Mouse (Mus musculus): ENCODE measurements around the gene Trim8. TPM values are rescaled to one million over a fixed set of nuclear protein-coding genes. Genes with fewer than 3 reads are reported as not detected.

Trim8 gene
- polyA plus RNA-seq, 1 experiment from 2014 or later, result 28.7 TPM

DNA sequence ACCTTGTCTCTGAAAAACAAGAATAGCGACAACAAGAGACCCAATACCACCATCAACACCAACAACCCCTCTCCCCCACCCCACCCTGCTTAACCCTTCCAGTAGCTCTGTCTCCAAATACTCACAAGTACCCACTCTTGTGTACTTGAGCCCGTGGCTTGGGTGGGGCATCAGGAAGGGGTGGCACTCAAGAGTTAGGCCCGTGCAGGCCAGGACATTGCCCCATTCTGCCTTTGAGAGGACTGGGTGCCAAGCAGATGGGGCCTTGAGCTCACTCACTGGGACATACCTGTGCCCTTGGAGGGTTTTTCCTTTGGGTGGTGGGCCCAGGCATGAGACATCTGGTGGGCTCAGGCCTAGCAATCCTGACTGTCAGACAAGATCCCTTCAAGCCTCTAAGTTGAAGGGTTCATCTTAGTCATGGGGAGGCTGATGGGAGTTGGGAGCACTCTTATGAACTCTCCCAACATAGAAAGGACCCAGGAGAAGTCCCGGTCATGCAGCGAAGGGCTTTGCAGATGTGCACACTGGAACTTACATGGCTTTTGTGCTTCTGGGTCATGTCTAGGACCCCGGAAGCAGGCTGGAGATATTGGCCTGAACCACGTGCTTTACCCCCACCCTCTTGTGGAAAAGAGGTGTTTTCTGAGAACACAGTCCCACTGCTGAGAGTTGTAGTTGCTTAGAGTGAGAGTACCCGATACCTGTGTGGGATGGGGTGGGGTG is 4.3 kb downstream of the Trim8 start:
- Histone ChIP-seq H3K4me2 (ENCODE audit: low read depth) (peak overlapping the region; percentile 99), H3K9me3 (ENCODE audit: control insufficient read depth, low read length) (no peaks in the 10 kb centered on the region), H3K4me3 (ENCODE audit: low read depth, low read length) (peak overlapping the region; percentile 99), H3K36me3 (ENCODE audit: control insufficient read depth, insufficient read depth, low read length) (peaks cover 5% of the 10 kb centered on the region; the same call in 1 of the 2 replicates), H3K27ac (ENCODE audit: low read depth, low read length) (no peak overlapping the region), H3K27me3 (ENCODE audit: control insufficient read depth, insufficient read depth, low read length) (no peaks in the 10 kb centered on the region), H3K9ac (ENCODE audit: low read length) (no peak overlapping the region), H3K4me1 (ENCODE audit: control insufficient read depth, insufficient read depth, low read length) (peaks cover 50% of the 10 kb centered on the region)
- no peak for ATAC-seq (ENCODE audit: insufficient read depth, low FRiP score, low TSS enrichment)
- 79% methylated on average over 8 of the region's 8 CpGs for WGBS
- DNase-seq (ENCODE audit: low spot score), result no peak

DNA sequence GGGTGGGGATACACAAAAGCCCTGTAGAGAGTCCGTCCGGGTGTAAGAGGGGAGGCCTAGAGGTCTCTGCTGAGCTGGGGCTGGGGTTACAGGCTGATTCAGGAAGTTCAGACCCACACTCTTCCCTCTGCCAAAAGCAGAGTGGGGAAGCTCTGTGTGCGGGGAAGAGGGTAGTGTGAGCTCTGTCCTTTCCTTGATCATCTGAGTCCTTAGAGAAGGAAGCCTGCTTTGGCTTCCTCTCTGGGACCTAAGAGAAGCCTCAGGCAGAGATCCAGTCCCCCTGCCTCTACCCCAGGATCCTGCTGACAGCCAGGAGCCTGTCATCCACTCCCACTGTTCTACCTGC is 4.8 kb downstream of the Trim8 start:
- H3K4me2 ChIP-seq (ENCODE audit: low read depth), result peak overlapping the region; percentile 99
- 63% methylated on average over 3 of the region's 3 CpGs for WGBS
- H3K4me3 ChIP-seq (ENCODE audit: low read depth, low read length), result peak overlapping the region; percentile 1; the same call in 1 of the 2 replicates
- peaks cover 5% of the 10 kb centered on the region; the same call in 1 of the 2 replicates for H3K36me3 ChIP-seq (ENCODE audit: control insufficient read depth, insufficient read depth, low read length)
- H3K9ac ChIP-seq (ENCODE audit: low read length), result peak overlapping the region; percentile 55; the same call in 1 of the 2 replicates
- no peak for ATAC-seq (ENCODE audit: insufficient read depth, low FRiP score, low TSS enrichment)
- H3K4me1 ChIP-seq (ENCODE audit: control insufficient read depth, insufficient read depth, low read length), result peaks cover 50% of the 10 kb centered on the region
- H3K27ac ChIP-seq (ENCODE audit: low read depth, low read length), result peak overlapping the region; percentile 85; the same call in 1 of the 2 replicates
- DNase-seq (ENCODE audit: low spot score), result no peak
- H3K9me3 ChIP-seq (ENCODE audit: control insufficient read depth, low read length), result no peaks in the 10 kb centered on the region
- H3K27me3 ChIP-seq (ENCODE audit: control insufficient read depth, insufficient read depth, low read length), result no peaks in the 10 kb centered on the region

DNA sequence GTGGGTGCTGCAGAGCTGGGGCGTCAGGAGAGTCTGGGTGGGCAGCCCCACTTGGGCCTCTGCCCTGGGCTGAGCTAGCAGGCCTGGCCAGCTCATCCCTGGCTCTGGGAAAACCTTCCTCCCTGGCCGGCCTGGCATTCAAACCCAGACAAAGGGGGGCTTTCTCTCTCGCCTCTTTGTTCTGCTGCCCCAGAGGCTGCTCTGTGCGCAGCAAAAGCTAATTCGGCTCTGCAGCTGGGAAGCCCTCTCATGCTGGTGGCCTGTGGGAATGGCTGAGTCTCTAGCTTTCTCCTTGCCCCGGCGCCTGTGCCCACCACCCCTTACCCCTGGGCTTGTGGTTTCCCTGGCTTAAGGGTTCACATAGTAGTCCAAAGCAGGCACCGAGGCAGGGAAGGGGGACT is 5.7 kb downstream of the Trim8 start:
- Histone ChIP-seq H3K27me3 (ENCODE audit: control insufficient read depth, insufficient read depth, low read length) (no peaks in the 10 kb centered on the region), H3K4me1 (ENCODE audit: control insufficient read depth, insufficient read depth, low read length) (peaks cover 50% of the 10 kb centered on the region), H3K27ac (ENCODE audit: low read depth, low read length) (peak overlapping the region; percentile 85), H3K36me3 (ENCODE audit: control insufficient read depth, insufficient read depth, low read length) (peaks cover 7% of the 10 kb centered on the region; the same call in 1 of the 2 replicates), H3K9me3 (ENCODE audit: control insufficient read depth, low read length) (no peaks in the 10 kb centered on the region), H3K9ac (ENCODE audit: low read length) (peak overlapping the region; percentile 55), H3K4me3 (ENCODE audit: low read depth, low read length) (peak overlapping the region; percentile 16; the same call in 1 of the 2 replicates), H3K4me2 (ENCODE audit: low read depth) (peak overlapping the region; percentile 99)
- DNase-seq (ENCODE audit: low spot score) (peak; percentile 69), ATAC-seq (ENCODE audit: insufficient read depth, low FRiP score, low TSS enrichment) (0 out of 2 replicates have a peak, but pooled peaks have one; percentile 32)
- 37% methylated on average over 8 of the region's 8 CpGs for WGBS

DNA sequence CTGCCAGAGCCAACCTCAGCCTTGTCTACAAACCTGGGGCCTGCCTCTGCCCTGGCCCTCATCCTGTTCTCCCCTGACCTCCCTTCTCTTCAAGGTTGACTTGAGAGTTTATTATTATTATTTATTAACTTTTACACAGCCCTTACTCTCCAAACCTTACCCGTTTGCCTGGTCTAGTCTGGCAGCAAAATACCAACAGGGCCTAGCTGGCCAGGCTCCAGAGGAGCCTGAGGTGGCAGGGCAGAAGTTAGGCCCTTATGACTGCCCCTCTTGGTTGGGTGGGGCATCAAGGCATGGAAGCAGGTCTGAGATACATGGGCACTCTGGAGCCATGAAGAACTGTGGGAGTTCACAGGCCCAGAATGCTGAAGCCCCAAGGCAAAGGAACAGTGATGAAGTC is 6.3 kb downstream of the Trim8 start:
- 72% methylated on average over 1 of the region's 1 CpGs for WGBS
- Histone ChIP-seq H3K36me3 (ENCODE audit: control insufficient read depth, insufficient read depth, low read length) (peaks cover 10% of the 10 kb centered on the region; the same call in 1 of the 2 replicates), H3K9me3 (ENCODE audit: control insufficient read depth, low read length) (no peaks in the 10 kb centered on the region), H3K4me2 (ENCODE audit: low read depth) (no peak overlapping the region; the same call in 1 of the 2 replicates), H3K27me3 (ENCODE audit: control insufficient read depth, insufficient read depth, low read length) (no peaks in the 10 kb centered on the region), H3K4me3 (ENCODE audit: low read depth, low read length) (no peak overlapping the region), H3K9ac (ENCODE audit: low read length) (peak overlapping the region; percentile 55; the same call in 1 of the 2 replicates), H3K27ac (ENCODE audit: low read depth, low read length) (no peak overlapping the region), H3K4me1 (ENCODE audit: control insufficient read depth, insufficient read depth, low read length) (peaks cover 50% of the 10 kb centered on the region)
- ATAC-seq (ENCODE audit: insufficient read depth, low FRiP score, low TSS enrichment), result no peak
- no peak for DNase-seq (ENCODE audit: low spot score)

DNA sequence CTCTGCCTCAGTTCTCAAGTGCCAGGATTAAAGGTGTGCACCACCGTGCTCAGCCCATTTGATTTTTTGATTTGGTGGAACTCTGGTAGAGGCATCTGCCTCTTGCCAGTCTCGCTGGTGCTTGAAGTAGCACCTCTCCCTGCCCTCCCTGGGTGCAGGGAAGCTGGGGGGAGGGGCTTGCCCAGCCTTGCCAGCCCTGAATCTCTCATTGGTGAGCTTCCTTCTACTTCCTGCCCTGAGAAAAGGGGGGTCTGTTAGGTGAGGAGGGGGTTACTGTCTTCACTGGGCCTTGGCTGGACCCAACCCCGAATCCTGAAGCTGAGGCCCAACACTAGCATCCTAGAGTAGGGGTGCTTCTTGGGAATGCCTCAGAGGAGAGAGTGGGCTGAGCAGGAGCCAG is 7.2 kb downstream of the Trim8 start:
- Histone ChIP-seq H3K4me3 (ENCODE audit: low read depth, low read length) (no peak overlapping the region), H3K27ac (ENCODE audit: low read depth, low read length) (peak overlapping the region; percentile 36; the same call in 1 of the 2 replicates), H3K9ac (ENCODE audit: low read length) (peak overlapping the region; percentile 27; the same call in 1 of the 2 replicates), H3K36me3 (ENCODE audit: control insufficient read depth, insufficient read depth, low read length) (peaks cover 16% of the 10 kb centered on the region), H3K27me3 (ENCODE audit: control insufficient read depth, insufficient read depth, low read length) (no peaks in the 10 kb centered on the region), H3K4me2 (ENCODE audit: low read depth) (no peak overlapping the region), H3K9me3 (ENCODE audit: control insufficient read depth, low read length) (no peaks in the 10 kb centered on the region), H3K4me1 (ENCODE audit: control insufficient read depth, insufficient read depth, low read length) (peaks cover 50% of the 10 kb centered on the region)
- no peak for ATAC-seq (ENCODE audit: insufficient read depth, low FRiP score, low TSS enrichment)
- WGBS, result 32% methylated on average over 3 of the region's 3 CpGs
- DNase-seq (ENCODE audit: low spot score), result no peak

GRCm38 (mm10) chr19:46509202-46509601 is 7.7 kb downstream of the Trim8 start:
- Histone ChIP-seq H3K9me3 (ENCODE audit: control insufficient read depth, low read length) (no peaks in the 10 kb centered on the region), H3K4me1 (ENCODE audit: control insufficient read depth, insufficient read depth, low read length) (peaks cover 46% of the 10 kb centered on the region), H3K36me3 (ENCODE audit: control insufficient read depth, insufficient read depth, low read length) (peaks cover 19% of the 10 kb centered on the region), H3K9ac (ENCODE audit: low read length) (peak overlapping the region; percentile 27; the same call in 1 of the 2 replicates), H3K27ac (ENCODE audit: low read depth, low read length) (no peak overlapping the region), H3K4me2 (ENCODE audit: low read depth) (no peak overlapping the region), H3K4me3 (ENCODE audit: low read depth, low read length) (no peak overlapping the region), H3K27me3 (ENCODE audit: control insufficient read depth, insufficient read depth, low read length) (no peaks in the 10 kb centered on the region)
- DNase-seq (ENCODE audit: low spot score), result no peak
- WGBS, result 71% methylated on average over 3 of the region's 3 CpGs
- ATAC-seq (ENCODE audit: insufficient read depth, low FRiP score, low TSS enrichment), result no peak

- no peak overlapping the region for H3K4me3 ChIP-seq (ENCODE audit: low read depth, low read length)
- no peak for DNase-seq (ENCODE audit: low spot score)
- H3K36me3 ChIP-seq (ENCODE audit: control insufficient read depth, insufficient read depth, low read length), result peaks cover 24% of the 10 kb centered on the region
- H3K9ac ChIP-seq (ENCODE audit: low read length), result no peak overlapping the region
- no peak for ATAC-seq (ENCODE audit: insufficient read depth, low FRiP score, low TSS enrichment)
- H3K27me3 ChIP-seq (ENCODE audit: control insufficient read depth, insufficient read depth, low read length), result no peaks in the 10 kb centered on the region
- no peaks in the 10 kb centered on the region for H3K9me3 ChIP-seq (ENCODE audit: control insufficient read depth, low read length)
- WGBS, result 85% methylated on average over 4 of the region's 4 CpGs
- no peak overlapping the region for H3K27ac ChIP-seq (ENCODE audit: low read depth, low read length)
- H3K4me1 ChIP-seq (ENCODE audit: control insufficient read depth, insufficient read depth, low read length), result peaks cover 41% of the 10 kb centered on the region
- no peak overlapping the region for H3K4me2 ChIP-seq (ENCODE audit: low read depth)
Observed at GRCm38 (mm10) chr19:46509736-46510135, 8.2 kb downstream of the Trim8 start.

- Histone ChIP-seq H3K9me3 (ENCODE audit: control insufficient read depth, low read length) (no peaks in the 10 kb centered on the region), H3K4me1 (ENCODE audit: control insufficient read depth, insufficient read depth, low read length) (peaks cover 34% of the 10 kb centered on the region), H3K36me3 (ENCODE audit: control insufficient read depth, insufficient read depth, low read length) (peaks cover 27% of the 10 kb centered on the region), H3K4me3 (ENCODE audit: low read depth, low read length) (no peak overlapping the region), H3K27ac (ENCODE audit: low read depth, low read length) (no peak overlapping the region), H3K27me3 (ENCODE audit: control insufficient read depth, insufficient read depth, low read length) (no peaks in the 10 kb centered on the region), H3K4me2 (ENCODE audit: low read depth) (no peak overlapping the region), H3K9ac (ENCODE audit: low read length) (no peak overlapping the region)
- ATAC-seq (ENCODE audit: insufficient read depth, low FRiP score, low TSS enrichment), result no peak
- no peak for DNase-seq (ENCODE audit: low spot score)
- WGBS, result 91% methylated on average over 5 of the region's 5 CpGs
Observed at GRCm38 (mm10) chr19:46510401-46510800, 8.9 kb downstream of the Trim8 start.

GRCm38 (mm10) chr19:46510824-46511223 is 9.3 kb downstream of the Trim8 start:
- Histone ChIP-seq H3K27ac (ENCODE audit: low read depth, low read length) (no peak overlapping the region), H3K9me3 (ENCODE audit: control insufficient read depth, low read length) (no peaks in the 10 kb centered on the region), H3K36me3 (ENCODE audit: control insufficient read depth, insufficient read depth, low read length) (peaks cover 28% of the 10 kb centered on the region), H3K4me1 (ENCODE audit: control insufficient read depth, insufficient read depth, low read length) (peaks cover 30% of the 10 kb centered on the region), H3K27me3 (ENCODE audit: control insufficient read depth, insufficient read depth, low read length) (no peaks in the 10 kb centered on the region), H3K4me3 (ENCODE audit: low read depth, low read length) (no peak overlapping the region), H3K9ac (ENCODE audit: low read length) (no peak overlapping the region), H3K4me2 (ENCODE audit: low read depth) (no peak overlapping the region)
- no peak for ATAC-seq (ENCODE audit: insufficient read depth, low FRiP score, low TSS enrichment)
- WGBS, result 71% methylated on average over 3 of the region's 3 CpGs
- no peak for DNase-seq (ENCODE audit: low spot score)
